Mouse (Mus musculus) olfactory bulb, adult 2 months (tissue): ENCODE results near the gene Specc1.

Experiments
- CTCF ChIP-seq: fragments of 200-500 bp; IDR thresholded peaks from 2 replicates; pipeline ENCODE4 v1.5.1; 2012; ENCODE audit warnings: low read depth, mild to moderate bottlenecking, low read length, moderate library complexity; ENCODE audit not compliant: insufficient read depth
- POLR2A ChIP-seq: fragments of 200-500 bp; IDR thresholded peaks from 2 replicates; pipeline ENCODE4 v1.6.1; 2012; ENCODE audit warnings: mild to moderate bottlenecking, low read depth, low read length, moderate library complexity; ENCODE audit not compliant: insufficient read depth

DNA sequence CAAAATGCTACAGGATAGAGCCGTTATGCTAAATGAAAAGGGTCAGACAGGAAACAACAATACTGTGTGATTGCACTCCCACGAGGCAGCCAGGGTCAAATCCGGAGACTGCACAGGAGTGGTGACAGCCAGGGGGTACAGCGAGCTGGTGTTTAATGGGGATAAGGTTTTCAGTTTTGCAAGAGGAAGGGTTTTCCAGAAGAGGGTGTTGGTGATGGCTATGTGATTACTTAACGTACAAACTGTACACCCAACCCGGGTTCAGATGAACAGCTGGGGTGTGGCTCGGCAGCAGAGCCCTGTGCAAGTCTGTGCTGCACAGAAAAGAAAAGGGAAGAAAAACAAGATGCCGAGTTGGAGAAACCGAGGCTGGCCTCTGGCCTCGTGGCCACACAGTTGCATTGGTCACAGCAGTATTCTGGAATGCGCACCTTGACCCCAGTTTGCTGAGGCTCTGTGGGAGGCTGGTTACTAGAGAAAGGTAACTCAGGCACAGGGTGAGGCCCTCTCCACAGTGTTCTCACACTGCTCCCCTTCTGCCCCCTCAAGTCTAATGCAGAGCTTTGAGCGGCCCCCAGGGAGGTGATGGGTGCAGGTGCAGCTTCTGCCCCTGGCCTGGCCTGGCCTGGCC is 284.2 kb downstream of the Specc1 start:
- TF ChIP-seq CTCF: no peak
- no peak for TF ChIP-seq POLR2A
